Mouse (Mus musculus) hindbrain, embryonic 14.5 days (tissue): ENCODE data around the gene Hdlbp. TPM values are rescaled to one million over a fixed set of nuclear protein-coding genes. Genes with fewer than 3 reads are reported as not detected.
A peak's percentile ranks its signal among the peaks of the same experiment; 100 is the strongest.

Source experiments
- ATAC-seq: fragments of 200-750 bp; cut with Nextera tagmentation; 2 replicates; pipeline ENCODE4 v1.8.0; 2017; ENCODE audit warnings: moderate number of reproducible peaks, mild to moderate bottlenecking, moderate TSS enrichment, moderate library complexity; ENCODE audit not compliant: low FRiP score
- DNase-seq: peaks from one replicate; pipeline ENCODE4 v3.0.0-alpha.2; 2015; ENCODE audit warnings: low spot score
- H3K27ac ChIP-seq: fragments of 300-500 bp; sonication (generic); 2 replicates; pipeline ENCODE4 v1.5.1; 2014; ENCODE audit warnings: mild to moderate bottlenecking, moderate library complexity
- H3K27me3 ChIP-seq: fragments of 300-500 bp; sonication (generic); 2 replicates; pipeline ENCODE4 v1.6.1; 2014; ENCODE audit warnings: mild to moderate bottlenecking, low read length, mixed read lengths; ENCODE audit not compliant: control insufficient read depth, insufficient read depth
- H3K36me3 ChIP-seq: fragments of 300-500 bp; sonication (generic); replicated peaks from 2 replicates; pipeline ENCODE4 v1.6.1; 2014; ENCODE audit not compliant: control insufficient read depth, insufficient read depth
- H3K4me1 ChIP-seq: fragments of 300-500 bp; sonication (generic); replicated peaks from 2 replicates; pipeline ENCODE4 v1.6.1; 2014; ENCODE audit warnings: antibody characterized with exemption, low read length, mixed read lengths; ENCODE audit not compliant: control insufficient read depth, insufficient read depth
- H3K4me2 ChIP-seq: fragments of 300-500 bp; sonication (generic); replicated peaks from 2 replicates; pipeline ENCODE4 v1.6.1; 2014; ENCODE audit warnings: mild to moderate bottlenecking, moderate library complexity
- H3K4me3 ChIP-seq: fragments of 300-500 bp; sonication (generic); replicated peaks from 2 replicates; pipeline ENCODE4 v1.5.1; 2014; ENCODE audit warnings: mild to moderate bottlenecking, low read length
- H3K9ac ChIP-seq: fragments of 300-500 bp; sonication (generic); 2 replicates; pipeline ENCODE4 v1.6.1; 2014
- H3K9me3 ChIP-seq: fragments of 300-500 bp; sonication (generic); 2 replicates; pipeline ENCODE4 v1.6.1; 2016; ENCODE audit warnings: low read length; ENCODE audit not compliant: control insufficient read depth
- WGBS: fragments of 180-500 bp; shearing (Covaris S2); extraction: QIAGEN DNeasy Blood & Tissue Kit; methylation state at CpG from one replicate; pipeline ENCODE4 v1.1.7; 2014; 5-methylcytosine and 5-hydroxymethylcytosine counted together
- polyA plus RNA-seq: library from polyadenylated mRNA; unstranded; fragments of >200 nt; fragmentation: Nextera tagmentation; extraction: Ambion mirVana; gene quantifications from 2 replicates; pipeline ENCODE4 v1.2.1, GENCODE M21; 2014

Hdlbp gene
- polyA plus RNA-seq, 1 experiment from 2014 or later: 80.2 TPM

GRCm38 (mm10) chr1:93401191-93402052 lies 77.2 kb downstream of the Hdlbp start:
- ATAC-seq: no peak
- DNase-seq: no peak

DNA sequence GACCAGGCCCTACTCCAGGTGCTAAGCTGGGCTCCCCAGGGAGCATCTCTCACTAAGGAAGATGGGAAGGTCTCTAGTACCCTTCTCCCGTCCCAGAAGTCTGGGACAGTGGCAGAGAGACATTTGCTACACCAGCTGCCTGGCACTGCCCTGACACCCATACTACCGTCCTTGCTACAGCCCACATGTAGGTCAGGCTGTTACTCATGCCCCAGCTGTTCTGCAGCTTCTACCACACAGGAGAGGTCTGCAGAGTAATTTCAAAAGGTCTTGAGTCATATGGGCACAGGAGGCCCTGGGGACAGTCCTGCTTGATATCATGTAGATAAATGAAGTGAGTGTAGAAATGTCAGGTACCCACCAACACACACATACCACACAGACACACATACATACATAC lies 89.7 kb downstream of the Hdlbp start:
- Histone ChIP-seq H3K4me3 (no peak overlapping the region), H3K4me1 (no peaks in the 10 kb centered on the region), H3K27me3 (no peaks in the 10 kb centered on the region), H3K36me3 (no peaks in the 10 kb centered on the region), H3K27ac (no peak overlapping the region), H3K9me3 (no peaks in the 10 kb centered on the region), H3K4me2 (no peak overlapping the region), H3K9ac (no peak overlapping the region)
- 66% methylated on average over 2 of the region's 2 CpGs for WGBS
- DNase-seq (no peak), ATAC-seq (no peak)

More at GRCm38 (mm10) chr1:93401191-93402052, 77.2 kb downstream of the Hdlbp start:
- H3K9me3 ChIP-seq: no peaks in the 10 kb centered on the region
- H3K27ac ChIP-seq: no peak overlapping the region
- no peak overlapping the region; the same call in 1 of the 2 replicates for H3K4me3 ChIP-seq
- no peak overlapping the region for H3K9ac ChIP-seq
- H3K4me2 ChIP-seq: peak overlapping the region; percentile 40
- H3K4me1 ChIP-seq: no peaks in the 10 kb centered on the region
- H3K27me3 ChIP-seq: no peaks in the 10 kb centered on the region
- WGBS: 25% methylated on average over 38 of the region's 38 CpGs
- peaks cover 9% of the 10 kb centered on the region for H3K36me3 ChIP-seq

GRCm38 (mm10) chr1:93387198-93387597 lies 91.4 kb downstream of the Hdlbp start:
- H3K4me2 ChIP-seq: no peak overlapping the region
- H3K27me3 ChIP-seq: no peaks in the 10 kb centered on the region
- H3K9me3 ChIP-seq: no peaks in the 10 kb centered on the region
- DNase-seq (no peak), ATAC-seq (no peak)
- no peak overlapping the region for H3K9ac ChIP-seq
- no peak overlapping the region for H3K4me3 ChIP-seq
- WGBS: 78% methylated on average over 2 of the region's 2 CpGs
- no peak overlapping the region for H3K27ac ChIP-seq
- no peaks in the 10 kb centered on the region for H3K36me3 ChIP-seq
- no peaks in the 10 kb centered on the region for H3K4me1 ChIP-seq

- no peak overlapping the region for H3K9ac ChIP-seq
- DNase-seq (no peak), ATAC-seq (no peak)
- H3K27me3 ChIP-seq: no peaks in the 10 kb centered on the region
- H3K4me2 ChIP-seq: no peak overlapping the region
- H3K9me3 ChIP-seq: no peaks in the 10 kb centered on the region
- H3K36me3 ChIP-seq: no peaks in the 10 kb centered on the region
- H3K4me3 ChIP-seq: no peak overlapping the region
- WGBS: 82% methylated on average over 5 of the region's 5 CpGs
- no peaks in the 10 kb centered on the region for H3K4me1 ChIP-seq
- no peak overlapping the region for H3K27ac ChIP-seq
These were observed 99.5 kb downstream of the Hdlbp start for GRCm38 (mm10) chr1:93379117-93379516.

- Histone ChIP-seq H3K27ac (no peak overlapping the region), H3K4me2 (no peak overlapping the region), H3K4me1 (no peaks in the 10 kb centered on the region), H3K36me3 (no peaks in the 10 kb centered on the region), H3K27me3 (no peaks in the 10 kb centered on the region), H3K9ac (no peak overlapping the region), H3K4me3 (no peak overlapping the region), H3K9me3 (no peaks in the 10 kb centered on the region)
- no peak for DNase-seq
- ATAC-seq: no peak
- 74% methylated on average over 5 of the region's 5 CpGs for WGBS
These were observed 101.3 kb downstream of the Hdlbp start for GRCm38 (mm10) chr1:93377307-93377706.

DNA sequence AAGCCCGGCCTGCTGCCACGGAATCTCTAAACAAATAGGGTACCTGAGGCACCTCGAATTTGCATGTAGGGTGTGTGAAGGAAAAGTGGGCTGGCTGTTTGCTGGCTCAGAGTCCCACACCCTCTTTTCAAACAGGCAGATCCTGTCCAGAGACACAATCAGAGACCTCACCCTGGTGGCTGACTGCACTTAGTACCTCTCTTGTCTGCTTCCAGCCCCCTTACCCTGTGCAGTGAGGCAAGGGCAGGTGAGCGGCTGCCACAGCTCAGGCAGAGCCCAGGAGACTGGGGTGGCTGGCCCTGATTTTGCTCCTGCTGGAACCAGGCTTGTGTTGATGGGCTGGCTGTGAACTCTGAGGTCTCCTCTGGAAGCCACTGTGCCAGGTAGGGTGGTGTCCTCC lies 105.0 kb downstream of the Hdlbp start, which contains the start of gene Ano7:
Gene Ano7 (plus strand): TSS at position 266 of the 400 bp plus-strand sequence.
- Histone ChIP-seq H3K9me3 (no peaks in the 10 kb centered on the region), H3K36me3 (no peaks in the 10 kb centered on the region), H3K4me2 (no peak within 1 kb of the TSS), H3K9ac (no peak within 1 kb of the TSS), H3K27me3 (no peaks in the 10 kb centered on the region), H3K27ac (no peak within 1 kb of the TSS), H3K4me1 (no peaks in the 10 kb centered on the region), H3K4me3 (no peak within 1 kb of the TSS)
- WGBS: 80% methylated on average over 4 of the region's 4 CpGs
- DNase-seq (no peak), ATAC-seq (no peak)

DNA sequence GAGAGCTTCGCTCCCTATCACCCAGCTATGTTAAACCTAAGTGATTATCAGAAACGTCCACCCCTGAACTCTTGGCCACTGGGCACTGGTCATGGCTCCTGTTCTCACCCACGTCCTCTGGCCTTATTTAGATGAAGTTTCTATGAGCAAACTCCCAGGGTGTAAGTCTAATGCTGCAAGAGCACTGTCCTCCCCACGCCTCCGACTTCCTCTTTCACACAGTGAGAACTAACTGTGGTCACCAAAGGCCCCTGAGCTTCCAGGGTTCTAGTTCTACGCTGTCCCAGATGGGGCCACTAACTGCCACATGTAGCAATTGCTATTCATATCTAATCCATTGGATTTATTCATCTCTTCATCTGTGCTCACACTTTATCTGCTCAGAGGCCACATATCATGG lies 113.0 kb downstream of the Hdlbp start:
- Histone ChIP-seq H3K4me1 (no peaks in the 10 kb centered on the region), H3K9ac (no peak overlapping the region), H3K27ac (no peak overlapping the region), H3K4me3 (no peak overlapping the region), H3K36me3 (peaks cover 76% of the 10 kb centered on the region), H3K9me3 (no peaks in the 10 kb centered on the region), H3K27me3 (no peaks in the 10 kb centered on the region), H3K4me2 (no peak overlapping the region)
- ATAC-seq (no peak), DNase-seq (no peak)
- 96% methylated on average over 6 of the region's 6 CpGs for WGBS

- H3K4me2 ChIP-seq: no peak overlapping the region
- DNase-seq (no peak), ATAC-seq (no peak)
- no peaks in the 10 kb centered on the region for H3K9me3 ChIP-seq
- 95% methylated on average over 4 of the region's 4 CpGs for WGBS
- no peak overlapping the region for H3K9ac ChIP-seq
- no peak overlapping the region for H3K4me3 ChIP-seq
- H3K36me3 ChIP-seq: peaks cover 97% of the 10 kb centered on the region
- no peaks in the 10 kb centered on the region for H3K4me1 ChIP-seq
- no peaks in the 10 kb centered on the region for H3K27me3 ChIP-seq
- no peak overlapping the region for H3K27ac ChIP-seq
These were observed 116.0 kb downstream of the Hdlbp start for GRCm38 (mm10) chr1:93362661-93363060.
